Mouse (Mus musculus): ENCODE measurements around the gene Tas1r1. TPM values are rescaled to one million over a fixed set of nuclear protein-coding genes. Genes with fewer than 3 reads are reported as not detected.

Gene Tas1r1
- polyA plus RNA-seq, 1 experiment from 2014 or later, result 0.67 TPM

- Histone ChIP-seq H3K4me2 (ENCODE audit: low read depth, low read length, severe bottlenecking) (no peak overlapping the region), H3K4me3 (ENCODE audit: low read depth, low read length) (no peak overlapping the region), H3K4me1 (replicated peaks; ENCODE audit: control insufficient read depth, insufficient read depth, low read length) (no peaks in the 10 kb centered on the region), H3K36me3 (ENCODE audit: control insufficient read depth, insufficient read depth, low read length) (no peaks in the 10 kb centered on the region), H3K27ac (ENCODE audit: low read depth, low read length) (no peak overlapping the region), H3K27me3 (ENCODE audit: control insufficient read depth, insufficient read depth, low read length) (no peaks in the 10 kb centered on the region), H3K9me3 (ENCODE audit: control insufficient read depth, low read length) (no peaks in the 10 kb centered on the region), H3K9ac (ENCODE audit: low read length) (no peak overlapping the region)
- no peak for ATAC-seq (replicated peaks; ENCODE audit: low FRiP score)
- WGBS, result 75% methylated on average over 6 of the region's 6 CpGs
- no peak for DNase-seq (ENCODE audit: low spot score)
Measured at GRCm38 (mm10) chr4:152068166-152068724, 29.9 kb upstream of the Tas1r1 start.

DNA sequence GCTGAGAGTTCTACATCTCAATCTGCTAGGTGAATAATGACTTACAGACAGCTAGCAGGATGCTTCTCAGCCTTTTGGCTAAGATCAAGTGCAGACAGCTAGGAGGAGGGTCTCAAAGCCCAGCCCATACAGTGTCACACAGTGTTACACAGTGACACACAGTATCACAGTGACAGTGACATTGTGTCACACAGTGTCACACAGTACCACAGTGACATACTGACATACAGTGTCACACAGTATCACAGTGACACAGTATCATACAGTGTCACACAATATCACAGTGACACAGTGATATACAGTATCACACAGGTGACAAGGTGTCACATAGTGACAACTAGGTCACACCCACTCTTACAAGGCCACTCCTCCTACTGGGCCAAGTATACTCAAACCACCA is 28.9 kb upstream of the Tas1r1 start:
- ATAC-seq (replicated peaks; ENCODE audit: low FRiP score) (no peak), DNase-seq (ENCODE audit: low spot score) (no peak)
- no peaks in the 10 kb centered on the region for H3K4me1 ChIP-seq (replicated peaks; ENCODE audit: control insufficient read depth, insufficient read depth, low read length)
- H3K4me3 ChIP-seq (ENCODE audit: low read depth, low read length), result no peak overlapping the region
- H3K36me3 ChIP-seq (ENCODE audit: control insufficient read depth, insufficient read depth, low read length), result no peaks in the 10 kb centered on the region
- no peak overlapping the region for H3K4me2 ChIP-seq (ENCODE audit: low read depth, low read length, severe bottlenecking)
- no peak overlapping the region for H3K27ac ChIP-seq (ENCODE audit: low read depth, low read length)
- no peak overlapping the region for H3K9ac ChIP-seq (ENCODE audit: low read length)
- H3K9me3 ChIP-seq (ENCODE audit: control insufficient read depth, low read length), result no peaks in the 10 kb centered on the region
- no peaks in the 10 kb centered on the region for H3K27me3 ChIP-seq (ENCODE audit: control insufficient read depth, insufficient read depth, low read length)

GRCm38 (mm10) chr4:152062390-152063110 is 24.2 kb upstream of the Tas1r1 start:
- Histone ChIP-seq H3K27ac (ENCODE audit: low read depth, low read length) (no peak overlapping the region), H3K4me2 (ENCODE audit: low read depth, low read length, severe bottlenecking) (no peak overlapping the region), H3K4me3 (ENCODE audit: low read depth, low read length) (no peak overlapping the region), H3K27me3 (ENCODE audit: control insufficient read depth, insufficient read depth, low read length) (no peaks in the 10 kb centered on the region), H3K36me3 (ENCODE audit: control insufficient read depth, insufficient read depth, low read length) (peaks cover 4% of the 10 kb centered on the region; the same call in 1 of the 2 replicates), H3K9me3 (ENCODE audit: control insufficient read depth, low read length) (no peaks in the 10 kb centered on the region), H3K9ac (ENCODE audit: low read length) (no peak overlapping the region), H3K4me1 (replicated peaks; ENCODE audit: control insufficient read depth, insufficient read depth, low read length) (no peaks in the 10 kb centered on the region)
- WGBS, result 83% methylated on average over 9 of the region's 9 CpGs
- DNase-seq (ENCODE audit: low spot score) (no peak), ATAC-seq (replicated peaks; ENCODE audit: low FRiP score) (no peak)

- no peak overlapping the region for H3K4me2 ChIP-seq (ENCODE audit: low read depth, low read length, severe bottlenecking)
- no peak overlapping the region for H3K4me3 ChIP-seq (ENCODE audit: low read depth, low read length)
- no peak overlapping the region for H3K27ac ChIP-seq (ENCODE audit: low read depth, low read length)
- ATAC-seq (replicated peaks; ENCODE audit: low FRiP score), result no peak
- H3K36me3 ChIP-seq (ENCODE audit: control insufficient read depth, insufficient read depth, low read length), result peaks cover 24% of the 10 kb centered on the region
- no peaks in the 10 kb centered on the region for H3K27me3 ChIP-seq (ENCODE audit: control insufficient read depth, insufficient read depth, low read length)
- 80% methylated on average over 6 of the region's 6 CpGs for WGBS
- H3K4me1 ChIP-seq (replicated peaks; ENCODE audit: control insufficient read depth, insufficient read depth, low read length), result peaks cover 9% of the 10 kb centered on the region
- H3K9me3 ChIP-seq (ENCODE audit: control insufficient read depth, low read length), result no peaks in the 10 kb centered on the region
- no peak overlapping the region for H3K9ac ChIP-seq (ENCODE audit: low read length)
- no peak for DNase-seq (ENCODE audit: low spot score)
Measured at GRCm38 (mm10) chr4:152044609-152045008, 6.2 kb upstream of the Tas1r1 start.

- ATAC-seq (replicated peaks; ENCODE audit: low FRiP score), result no peak
- Histone ChIP-seq H3K9me3 (ENCODE audit: control insufficient read depth, low read length) (no peaks in the 10 kb centered on the region), H3K4me2 (ENCODE audit: low read depth, low read length, severe bottlenecking) (no peak overlapping the region), H3K4me1 (replicated peaks; ENCODE audit: control insufficient read depth, insufficient read depth, low read length) (peaks cover 9% of the 10 kb centered on the region), H3K27ac (ENCODE audit: low read depth, low read length) (no peak overlapping the region), H3K9ac (ENCODE audit: low read length) (no peak overlapping the region), H3K4me3 (ENCODE audit: low read depth, low read length) (no peak overlapping the region), H3K27me3 (ENCODE audit: control insufficient read depth, insufficient read depth, low read length) (no peaks in the 10 kb centered on the region), H3K36me3 (ENCODE audit: control insufficient read depth, insufficient read depth, low read length) (peaks cover 24% of the 10 kb centered on the region)
- WGBS, result 85% methylated on average over 3 of the region's 3 CpGs
- DNase-seq (ENCODE audit: low spot score), result no peak
Measured at GRCm38 (mm10) chr4:152043171-152043570, 4.8 kb upstream of the Tas1r1 start.

DNA sequence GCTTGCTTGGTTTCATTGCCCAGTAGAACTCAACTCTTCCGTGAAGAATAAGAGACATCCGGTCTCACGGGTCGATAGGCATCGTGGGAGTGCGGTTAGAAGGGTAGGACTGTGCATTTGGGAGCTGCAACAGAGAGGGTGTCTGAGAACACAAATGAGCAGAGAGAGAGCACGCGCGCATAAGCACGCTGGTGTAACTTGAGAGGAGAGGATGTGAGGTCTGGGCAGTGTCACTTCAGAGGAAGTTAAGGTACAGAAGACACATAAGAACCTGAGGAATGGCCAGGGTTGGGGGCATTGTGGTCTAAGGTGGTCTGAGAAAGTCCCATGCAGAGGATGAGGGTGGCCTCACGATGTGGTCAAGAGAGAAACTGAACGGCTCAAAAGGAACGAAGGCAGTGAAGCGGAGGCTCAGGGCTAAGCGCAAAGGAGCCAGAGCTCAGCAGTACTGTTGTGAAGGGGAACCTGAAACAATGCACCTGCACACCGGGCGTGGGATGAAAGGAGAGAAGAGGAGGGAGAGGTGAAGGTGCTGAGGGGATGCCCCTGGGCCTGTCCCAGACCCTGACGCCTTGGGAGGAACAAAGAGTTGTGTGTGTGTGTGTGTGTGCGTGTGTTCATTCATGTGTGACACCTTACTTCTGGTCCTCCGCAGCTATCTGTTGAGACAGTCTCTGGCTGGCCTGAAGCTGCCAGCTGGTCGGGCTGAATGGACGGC is 3.7 kb upstream of the Tas1r1 start:
- Histone ChIP-seq H3K36me3 (ENCODE audit: control insufficient read depth, insufficient read depth, low read length) (peaks cover 21% of the 10 kb centered on the region), H3K9ac (ENCODE audit: low read length) (no peak overlapping the region), H3K4me2 (ENCODE audit: low read depth, low read length, severe bottlenecking) (no peak overlapping the region), H3K4me3 (ENCODE audit: low read depth, low read length) (no peak overlapping the region), H3K27me3 (ENCODE audit: control insufficient read depth, insufficient read depth, low read length) (no peaks in the 10 kb centered on the region), H3K9me3 (ENCODE audit: control insufficient read depth, low read length) (no peaks in the 10 kb centered on the region), H3K4me1 (replicated peaks; ENCODE audit: control insufficient read depth, insufficient read depth, low read length) (peaks cover 9% of the 10 kb centered on the region), H3K27ac (ENCODE audit: low read depth, low read length) (no peak overlapping the region)
- DNase-seq (ENCODE audit: low spot score) (no peak), ATAC-seq (replicated peaks; ENCODE audit: low FRiP score) (no peak)
- WGBS, result 95% methylated on average over 22 of the region's 22 CpGs

DNA sequence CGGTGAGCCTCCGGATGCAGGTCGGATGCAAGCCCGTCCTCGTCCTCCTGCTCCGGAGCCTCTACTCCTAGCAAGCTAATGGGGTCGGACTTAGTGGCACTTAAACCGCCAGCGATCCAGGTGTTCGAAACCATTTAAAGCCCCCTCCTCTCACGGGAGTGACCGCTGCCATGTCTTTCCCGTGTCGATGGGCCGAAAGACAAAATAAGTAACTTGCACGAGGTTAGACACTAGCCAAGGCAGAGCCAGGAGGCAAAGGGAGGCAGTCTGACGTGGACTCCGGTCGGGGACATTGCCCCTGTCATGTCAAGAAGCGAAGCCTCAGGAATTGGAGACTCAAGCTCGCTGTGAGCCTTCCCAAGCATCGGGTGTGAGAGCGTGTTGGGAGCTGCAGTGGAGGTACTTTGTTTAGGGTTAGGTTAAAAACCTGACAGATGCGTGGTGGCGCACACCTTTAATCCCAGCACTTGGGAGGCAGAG is 1.5 kb upstream of the Tas1r1 start:
- Histone ChIP-seq H3K9me3 (ENCODE audit: control insufficient read depth, low read length) (no peaks in the 10 kb centered on the region), H3K9ac (ENCODE audit: low read length) (peak overlapping the region; percentile 92), H3K4me2 (ENCODE audit: low read depth, low read length, severe bottlenecking) (peak overlapping the region; percentile 61), H3K27me3 (ENCODE audit: control insufficient read depth, insufficient read depth, low read length) (no peaks in the 10 kb centered on the region), H3K4me3 (ENCODE audit: low read depth, low read length) (peak overlapping the region; percentile 99), H3K4me1 (replicated peaks; ENCODE audit: control insufficient read depth, insufficient read depth, low read length) (peaks cover 9% of the 10 kb centered on the region), H3K27ac (ENCODE audit: low read depth, low read length) (no peak overlapping the region), H3K36me3 (ENCODE audit: control insufficient read depth, insufficient read depth, low read length) (peaks cover 18% of the 10 kb centered on the region)
- DNase-seq (ENCODE audit: low spot score) (no peak), ATAC-seq (replicated peaks; ENCODE audit: low FRiP score) (no peak)
- WGBS, result 3% methylated on average over 25 of the region's 25 CpGs

GRCm38 (mm10) chr4:152038985-152039830 is 840 bp upstream of the Tas1r1 start, which contains the start of gene Nol9:
Nol9 (plus strand) TSS chr4:152039321.
- Histone ChIP-seq H3K27ac (ENCODE audit: low read depth, low read length) (no peak within 1 kb of the TSS), H3K9me3 (ENCODE audit: control insufficient read depth, low read length) (no peaks in the 10 kb centered on the region), H3K36me3 (ENCODE audit: control insufficient read depth, insufficient read depth, low read length) (peaks cover 16% of the 10 kb centered on the region), H3K4me2 (ENCODE audit: low read depth, low read length, severe bottlenecking) (peak within 1 kb of the TSS; percentile 61), H3K4me1 (replicated peaks; ENCODE audit: control insufficient read depth, insufficient read depth, low read length) (peaks cover 9% of the 10 kb centered on the region), H3K27me3 (ENCODE audit: control insufficient read depth, insufficient read depth, low read length) (no peaks in the 10 kb centered on the region), H3K9ac (ENCODE audit: low read length) (peak within 1 kb of the TSS; percentile 92), H3K4me3 (ENCODE audit: low read depth, low read length) (peak within 1 kb of the TSS; percentile 99)
- ATAC-seq (replicated peaks; ENCODE audit: low FRiP score), result peak; percentile 89
- DNase-seq (ENCODE audit: low spot score), result peak; percentile 98
- WGBS, result under 1% methylated on average over 80 of the region's 86 CpGs

All from forebrain, embryonic 11.5 days (tissue).